Mouse (Mus musculus): ENCODE measurements around the gene Notch2. TPM values are rescaled to one million over a fixed set of nuclear protein-coding genes. Genes with fewer than 3 reads are reported as not detected.
A peak's percentile ranks its signal among the peaks of the same experiment; 100 is the strongest.

Gene Notch2
- polyA plus RNA-seq, 1 experiment from 2014 or later, result 27.8 TPM

DNA sequence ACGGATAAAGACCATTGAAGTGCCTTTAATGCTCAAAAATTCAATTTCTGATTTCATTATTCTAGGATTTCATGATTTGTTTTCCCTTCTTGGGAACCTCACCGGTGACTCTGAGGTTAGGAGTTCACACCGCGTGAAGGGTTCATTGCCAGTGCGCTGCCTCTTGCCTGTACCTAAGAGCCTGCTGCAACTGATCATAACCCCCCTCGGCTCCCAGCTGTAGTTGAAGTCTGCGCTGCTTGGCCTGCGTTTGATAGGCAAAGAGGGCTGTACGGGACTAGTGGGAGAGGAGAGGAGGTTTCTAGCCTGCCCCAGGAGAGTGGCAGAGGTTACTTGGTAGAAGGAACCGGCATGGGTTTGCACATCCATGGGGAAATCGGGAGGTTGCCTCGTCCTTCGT lies 71.5 kb downstream of the Notch2 start:
- Histone ChIP-seq H3K4me2 (ENCODE audit: low read depth, low read length) (no peak overlapping the region), H3K27ac (replicated peaks; ENCODE audit: low read depth, low read length) (peak overlapping the region; percentile 75; the same call in 1 of the 2 replicates), H3K9me3 (replicated peaks; ENCODE audit: control insufficient read depth, low read length) (no peaks in the 10 kb centered on the region), H3K4me3 (ENCODE audit: low read depth, low read length) (no peak overlapping the region), H3K27me3 (ENCODE audit: control insufficient read depth, insufficient read depth, low read length) (no peaks in the 10 kb centered on the region), H3K9ac (replicated peaks; ENCODE audit: low read length) (no peak overlapping the region), H3K4me1 (ENCODE audit: control insufficient read depth, insufficient read depth, low read length) (peaks cover 6% of the 10 kb centered on the region), H3K36me3 (replicated peaks; ENCODE audit: control insufficient read depth, insufficient read depth, low read depth, low read length) (no peaks in the 10 kb centered on the region)
- ATAC-seq (replicated peaks; ENCODE audit: insufficient number of reproducible peaks, low FRiP score, low TSS enrichment, low read depth), result no peak
- peak; percentile 59 for DNase-seq (ENCODE audit: low spot score)
- 51% methylated on average over 13 of the region's 13 CpGs for WGBS

DNA sequence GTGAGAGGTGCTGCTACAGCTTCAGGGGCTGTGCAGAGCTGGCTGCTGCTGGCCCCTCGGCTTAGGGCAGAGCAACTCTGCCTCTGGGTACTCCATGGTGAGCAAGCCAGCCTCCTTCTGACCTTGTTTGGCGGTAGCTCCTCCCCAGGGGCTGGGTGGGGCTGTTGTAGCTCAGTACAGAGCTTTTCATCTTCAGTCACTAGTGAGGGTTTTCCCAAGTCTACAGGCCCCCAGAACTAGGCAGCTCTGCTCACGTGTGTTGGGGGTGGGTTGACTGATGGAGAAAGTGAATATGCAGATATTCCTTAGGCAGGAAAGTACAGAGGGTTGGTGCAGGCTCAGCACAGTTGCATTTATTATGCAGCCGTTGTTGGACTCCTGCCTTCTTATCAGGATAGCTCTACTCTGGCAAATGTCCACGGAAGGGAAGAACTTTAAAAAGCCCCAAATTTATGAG lies 72.5 kb downstream of the Notch2 start:
- H3K36me3 ChIP-seq (replicated peaks; ENCODE audit: control insufficient read depth, insufficient read depth, low read depth, low read length), result no peaks in the 10 kb centered on the region
- no peak overlapping the region for H3K4me3 ChIP-seq (ENCODE audit: low read depth, low read length)
- H3K4me1 ChIP-seq (ENCODE audit: control insufficient read depth, insufficient read depth, low read length), result peaks cover 6% of the 10 kb centered on the region
- DNase-seq (ENCODE audit: low spot score), result peak; percentile 34
- H3K4me2 ChIP-seq (ENCODE audit: low read depth, low read length), result no peak overlapping the region
- peak; percentile 17; the same call in 1 of the 2 replicates for ATAC-seq (replicated peaks; ENCODE audit: insufficient number of reproducible peaks, low FRiP score, low TSS enrichment, low read depth)
- H3K27ac ChIP-seq (replicated peaks; ENCODE audit: low read depth, low read length), result peak overlapping the region; percentile 75
- no peaks in the 10 kb centered on the region for H3K9me3 ChIP-seq (replicated peaks; ENCODE audit: control insufficient read depth, low read length)
- WGBS, result 34% methylated on average over 5 of the region's 5 CpGs
- H3K9ac ChIP-seq (replicated peaks; ENCODE audit: low read length), result no peak overlapping the region
- H3K27me3 ChIP-seq (ENCODE audit: control insufficient read depth, insufficient read depth, low read length), result no peaks in the 10 kb centered on the region

DNA sequence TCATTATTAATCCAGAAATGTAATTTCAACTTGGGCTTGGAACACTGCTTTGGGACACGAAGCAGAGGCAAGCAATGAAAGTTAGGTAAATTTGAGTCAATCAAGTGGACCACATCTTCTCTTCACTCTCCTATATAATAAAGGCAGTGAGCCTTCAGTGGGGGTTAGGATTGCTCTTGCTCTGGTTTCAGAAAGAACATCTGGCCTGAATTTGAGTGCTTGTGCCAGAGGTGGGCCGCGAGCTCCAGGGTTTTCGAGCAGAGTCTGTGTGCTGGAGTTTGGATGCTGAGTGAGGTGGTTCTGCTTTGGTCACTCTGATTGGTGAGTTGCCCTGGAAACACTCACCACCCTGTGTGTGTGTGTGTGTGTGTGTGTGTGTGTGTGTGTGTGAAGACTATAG lies 73.1 kb downstream of the Notch2 start:
- Histone ChIP-seq H3K4me2 (ENCODE audit: low read depth, low read length) (no peak overlapping the region), H3K4me1 (ENCODE audit: control insufficient read depth, insufficient read depth, low read length) (peaks cover 6% of the 10 kb centered on the region), H3K27ac (replicated peaks; ENCODE audit: low read depth, low read length) (peak overlapping the region; percentile 76), H3K36me3 (replicated peaks; ENCODE audit: control insufficient read depth, insufficient read depth, low read depth, low read length) (no peaks in the 10 kb centered on the region), H3K9me3 (replicated peaks; ENCODE audit: control insufficient read depth, low read length) (no peaks in the 10 kb centered on the region), H3K9ac (replicated peaks; ENCODE audit: low read length) (no peak overlapping the region), H3K4me3 (ENCODE audit: low read depth, low read length) (no peak overlapping the region), H3K27me3 (ENCODE audit: control insufficient read depth, insufficient read depth, low read length) (no peaks in the 10 kb centered on the region)
- peak; percentile 42; the same call in 1 of the 2 replicates for ATAC-seq (replicated peaks; ENCODE audit: insufficient number of reproducible peaks, low FRiP score, low TSS enrichment, low read depth)
- 53% methylated on average over 4 of the region's 4 CpGs for WGBS
- peak; percentile 83 for DNase-seq (ENCODE audit: low spot score)

GRCm38 (mm10) chr3:98086860-98087259 lies 73.5 kb downstream of the Notch2 start:
- WGBS, result 60% methylated on average over 5 of the region's 5 CpGs
- Histone ChIP-seq H3K4me3 (ENCODE audit: low read depth, low read length) (no peak overlapping the region), H3K4me1 (ENCODE audit: control insufficient read depth, insufficient read depth, low read length) (peaks cover 6% of the 10 kb centered on the region), H3K4me2 (ENCODE audit: low read depth, low read length) (no peak overlapping the region), H3K9me3 (replicated peaks; ENCODE audit: control insufficient read depth, low read length) (no peaks in the 10 kb centered on the region), H3K27ac (replicated peaks; ENCODE audit: low read depth, low read length) (peak overlapping the region; percentile 76), H3K27me3 (ENCODE audit: control insufficient read depth, insufficient read depth, low read length) (no peaks in the 10 kb centered on the region), H3K9ac (replicated peaks; ENCODE audit: low read length) (no peak overlapping the region; the same call in 1 of the 2 replicates), H3K36me3 (replicated peaks; ENCODE audit: control insufficient read depth, insufficient read depth, low read depth, low read length) (no peaks in the 10 kb centered on the region)
- no peak for DNase-seq (ENCODE audit: low spot score)
- ATAC-seq (replicated peaks; ENCODE audit: insufficient number of reproducible peaks, low FRiP score, low TSS enrichment, low read depth), result no peak

GRCm38 (mm10) chr3:98087551-98087950 lies 74.2 kb downstream of the Notch2 start:
- 86% methylated on average over 3 of the region's 3 CpGs for WGBS
- no peaks in the 10 kb centered on the region for H3K36me3 ChIP-seq (replicated peaks; ENCODE audit: control insufficient read depth, insufficient read depth, low read depth, low read length)

GRCm38 (mm10) chr3:98089702-98090101 lies 76.4 kb downstream of the Notch2 start:
- Histone ChIP-seq H3K27ac (replicated peaks; ENCODE audit: low read depth, low read length) (no peak overlapping the region), H3K4me1 (ENCODE audit: control insufficient read depth, insufficient read depth, low read length) (peaks cover 6% of the 10 kb centered on the region)

More at GRCm38 (mm10) chr3:98087551-98087950, 74.2 kb downstream of the Notch2 start:
- no peak overlapping the region for H3K4me3 ChIP-seq (ENCODE audit: low read depth, low read length)
- no peak overlapping the region for H3K27ac ChIP-seq (replicated peaks; ENCODE audit: low read depth, low read length)
- no peak for DNase-seq (ENCODE audit: low spot score)
- no peaks in the 10 kb centered on the region for H3K27me3 ChIP-seq (ENCODE audit: control insufficient read depth, insufficient read depth, low read length)
- H3K4me2 ChIP-seq (ENCODE audit: low read depth, low read length), result no peak overlapping the region
- no peak for ATAC-seq (replicated peaks; ENCODE audit: insufficient number of reproducible peaks, low FRiP score, low TSS enrichment, low read depth)
- peaks cover 6% of the 10 kb centered on the region for H3K4me1 ChIP-seq (ENCODE audit: control insufficient read depth, insufficient read depth, low read length)
- no peaks in the 10 kb centered on the region for H3K9me3 ChIP-seq (replicated peaks; ENCODE audit: control insufficient read depth, low read length)
- no peak overlapping the region for H3K9ac ChIP-seq (replicated peaks; ENCODE audit: low read length)

GRCm38 (mm10) chr3:98090129-98090528 lies 76.8 kb downstream of the Notch2 start:
- Histone ChIP-seq H3K4me3 (ENCODE audit: low read depth, low read length) (no peak overlapping the region), H3K4me2 (ENCODE audit: low read depth, low read length) (no peak overlapping the region), H3K27ac (replicated peaks; ENCODE audit: low read depth, low read length) (no peak overlapping the region), H3K9me3 (replicated peaks; ENCODE audit: control insufficient read depth, low read length) (no peaks in the 10 kb centered on the region), H3K36me3 (replicated peaks; ENCODE audit: control insufficient read depth, insufficient read depth, low read depth, low read length) (no peaks in the 10 kb centered on the region), H3K4me1 (ENCODE audit: control insufficient read depth, insufficient read depth, low read length) (peaks cover 4% of the 10 kb centered on the region), H3K9ac (replicated peaks; ENCODE audit: low read length) (no peak overlapping the region), H3K27me3 (ENCODE audit: control insufficient read depth, insufficient read depth, low read length) (no peaks in the 10 kb centered on the region)
- DNase-seq (ENCODE audit: low spot score) (no peak), ATAC-seq (replicated peaks; ENCODE audit: insufficient number of reproducible peaks, low FRiP score, low TSS enrichment, low read depth) (no peak)
- WGBS, result 82% methylated on average over 8 of the region's 8 CpGs

More at GRCm38 (mm10) chr3:98089702-98090101, 76.4 kb downstream of the Notch2 start:
- Histone ChIP-seq H3K9me3 (replicated peaks; ENCODE audit: control insufficient read depth, low read length) (no peaks in the 10 kb centered on the region), H3K9ac (replicated peaks; ENCODE audit: low read length) (no peak overlapping the region), H3K36me3 (replicated peaks; ENCODE audit: control insufficient read depth, insufficient read depth, low read depth, low read length) (no peaks in the 10 kb centered on the region), H3K4me2 (ENCODE audit: low read depth, low read length) (no peak overlapping the region), H3K4me3 (ENCODE audit: low read depth, low read length) (no peak overlapping the region), H3K27me3 (ENCODE audit: control insufficient read depth, insufficient read depth, low read length) (no peaks in the 10 kb centered on the region)
- WGBS, result 71% methylated on average over 5 of the region's 5 CpGs
- ATAC-seq (replicated peaks; ENCODE audit: insufficient number of reproducible peaks, low FRiP score, low TSS enrichment, low read depth), result no peak
- no peak for DNase-seq (ENCODE audit: low spot score)

DNA sequence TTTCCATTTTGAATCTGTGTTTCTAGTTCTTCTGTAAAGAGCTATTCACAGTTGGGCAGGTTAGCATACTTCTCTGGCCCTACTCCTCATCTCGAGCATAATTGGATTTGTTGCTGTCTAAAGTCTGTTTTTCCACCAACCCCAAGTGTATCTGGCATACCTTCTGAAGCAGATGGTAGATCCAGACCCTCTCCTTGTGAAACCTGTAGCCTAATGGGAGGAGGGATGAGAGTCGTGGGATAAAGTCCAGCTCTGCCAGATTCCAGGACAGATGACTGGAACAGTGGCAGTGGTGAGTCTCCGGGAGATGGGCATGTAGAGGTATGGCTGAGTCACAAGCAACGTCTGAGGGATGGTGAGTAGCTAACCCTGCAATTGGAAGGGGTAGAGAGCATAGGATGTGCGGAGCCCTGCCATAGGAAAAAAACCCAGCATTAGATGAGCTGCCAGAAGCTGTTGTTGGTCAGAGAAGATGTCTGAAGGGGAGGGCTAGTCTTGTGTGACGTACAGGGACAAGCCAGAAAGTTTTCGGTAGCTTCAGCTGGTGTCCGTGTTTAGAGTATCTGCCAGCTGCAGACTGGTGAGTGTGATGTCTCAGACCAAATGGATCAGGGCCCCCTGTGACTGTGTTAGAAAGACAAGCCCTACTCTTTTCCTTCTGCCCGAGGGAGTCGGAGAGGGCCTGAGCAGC lies 79.5 kb downstream of the Notch2 start:
- no peaks in the 10 kb centered on the region for H3K27me3 ChIP-seq (ENCODE audit: control insufficient read depth, insufficient read depth, low read length)
- H3K36me3 ChIP-seq (replicated peaks; ENCODE audit: control insufficient read depth, insufficient read depth, low read depth, low read length), result no peaks in the 10 kb centered on the region
- ATAC-seq (replicated peaks; ENCODE audit: insufficient number of reproducible peaks, low FRiP score, low TSS enrichment, low read depth) (no peak), DNase-seq (ENCODE audit: low spot score) (no peak)
- no peak overlapping the region for H3K9ac ChIP-seq (replicated peaks; ENCODE audit: low read length)
- H3K4me2 ChIP-seq (ENCODE audit: low read depth, low read length), result no peak overlapping the region
- no peak overlapping the region for H3K27ac ChIP-seq (replicated peaks; ENCODE audit: low read depth, low read length)
- no peak overlapping the region for H3K4me3 ChIP-seq (ENCODE audit: low read depth, low read length)
- H3K9me3 ChIP-seq (replicated peaks; ENCODE audit: control insufficient read depth, low read length), result no peaks in the 10 kb centered on the region
- 79% methylated on average over 10 of the region's 10 CpGs for WGBS
- H3K4me1 ChIP-seq (ENCODE audit: control insufficient read depth, insufficient read depth, low read length), result no peaks in the 10 kb centered on the region

Data from embryonic facial prominence, embryonic 11.5 days (tissue).